Mouse (Mus musculus) embryo, embryonic 10.5 days (tissue): ENCODE measurements around the gene Hoxd13.
A peak's percentile ranks its signal among the peaks of the same experiment; 100 is the strongest.

Experiments used
- DNase-seq: peaks from one replicate; pipeline ENCODE4 v3.0.0-alpha.2; 2015; ENCODE audit warnings: low spot score

Hoxd13 gene

GRCm38 (mm10) chr2:74694066-74694465, 26.0 kb downstream of the Hoxd13 start:
- peak; percentile 85 for DNase-seq

- no peak for DNase-seq
Measured at GRCm38 (mm10) chr2:74695383-74695782, 27.3 kb downstream of the Hoxd13 start.

GRCm38 (mm10) chr2:74695813-74696430, 27.8 kb downstream of the Hoxd13 start:
- no peak for DNase-seq

- DNase-seq = no peak
Measured at GRCm38 (mm10) chr2:74696442-74697335, 28.6 kb downstream of the Hoxd13 start.

GRCm38 (mm10) chr2:74697567-74698121, 29.5 kb downstream of the Hoxd13 start, which contains the start of gene Hoxd9:
TSS of gene Hoxd9 (plus strand) at chr2:74697727.
- DNase-seq = no peak

GRCm38 (mm10) chr2:74698201-74699052, 30.3 kb downstream of the Hoxd13 start:
- DNase-seq = no peak

- no peak for DNase-seq
Measured at GRCm38 (mm10) chr2:74699053-74699430, 30.9 kb downstream of the Hoxd13 start.

- no peak for DNase-seq
Measured at GRCm38 (mm10) chr2:74699664-74700545, 31.8 kb downstream of the Hoxd13 start.

GRCm38 (mm10) chr2:74700546-74701112, 32.5 kb downstream of the Hoxd13 start:
- DNase-seq = no peak

GRCm38 (mm10) chr2:74701949-74702819, 34.1 kb downstream of the Hoxd13 start:
- DNase-seq = peak; percentile 93

GRCm38 (mm10) chr2:74702820-74703219, 34.7 kb downstream of the Hoxd13 start:
- no peak for DNase-seq

GRCm38 (mm10) chr2:74703317-74703716, 35.2 kb downstream of the Hoxd13 start:
- no peak for DNase-seq

- DNase-seq = no peak
Measured at GRCm38 (mm10) chr2:74703720-74704392, 35.7 kb downstream of the Hoxd13 start.

- DNase-seq = no peak
Measured at GRCm38 (mm10) chr2:74704393-74704998, 36.4 kb downstream of the Hoxd13 start, which contains the start of gene Hoxd8. TSS of gene Hoxd8 (plus strand) at chr2:74704615.

- DNase-seq = no peak
Measured at GRCm38 (mm10) chr2:74704999-74705466, 36.9 kb downstream of the Hoxd13 start.

- no peak for DNase-seq
Measured at GRCm38 (mm10) chr2:74705467-74706089, 37.5 kb downstream of the Hoxd13 start.

- no peak for DNase-seq
Measured at GRCm38 (mm10) chr2:74706393-74706960, 38.4 kb downstream of the Hoxd13 start.

- DNase-seq = no peak
Measured at GRCm38 (mm10) chr2:74707599-74707998, 39.5 kb downstream of the Hoxd13 start.
